Mouse (Mus musculus): ENCODE data around the gene Gm12216. TPM values are rescaled to one million over a fixed set of nuclear protein-coding genes. Genes with fewer than 3 reads are reported as not detected.

Gene Gm12216
- polyA plus RNA-seq, 1 experiment from 2014 or later: 0.58 TPM

- ChIA-PET POLR2A (interaction anchor here (1.9 kb wide), 1 partner anchor 10 kb away, joined by 6 read pairs; no protein-coding TSS in a partner anchor), CTCF (interaction anchor here (1.3 to 1.5 kb wide), 2 partner anchors 11 to 77 kb away, joined by 3 to 4 read pairs; no protein-coding TSS in a partner anchor)
- DNase-seq (ENCODE audit: low read depth, low spot score): no peak
- in situ Hi-C loops (cut with MboI; ENCODE audit: low pct_unique_long_range_greater_than_20kb): no loop called here
- ATAC-seq: no peak
- H3K27me3 ChIP-seq: no peaks in the 10 kb centered on the region
- TF ChIP-seq CTCF (IDR thresholded peaks at IDR 0.05): no peak
These were observed 86.5 kb downstream of the Gm12216 start for GRCm38 (mm10) chr11:53772536-53772935.

DNA sequence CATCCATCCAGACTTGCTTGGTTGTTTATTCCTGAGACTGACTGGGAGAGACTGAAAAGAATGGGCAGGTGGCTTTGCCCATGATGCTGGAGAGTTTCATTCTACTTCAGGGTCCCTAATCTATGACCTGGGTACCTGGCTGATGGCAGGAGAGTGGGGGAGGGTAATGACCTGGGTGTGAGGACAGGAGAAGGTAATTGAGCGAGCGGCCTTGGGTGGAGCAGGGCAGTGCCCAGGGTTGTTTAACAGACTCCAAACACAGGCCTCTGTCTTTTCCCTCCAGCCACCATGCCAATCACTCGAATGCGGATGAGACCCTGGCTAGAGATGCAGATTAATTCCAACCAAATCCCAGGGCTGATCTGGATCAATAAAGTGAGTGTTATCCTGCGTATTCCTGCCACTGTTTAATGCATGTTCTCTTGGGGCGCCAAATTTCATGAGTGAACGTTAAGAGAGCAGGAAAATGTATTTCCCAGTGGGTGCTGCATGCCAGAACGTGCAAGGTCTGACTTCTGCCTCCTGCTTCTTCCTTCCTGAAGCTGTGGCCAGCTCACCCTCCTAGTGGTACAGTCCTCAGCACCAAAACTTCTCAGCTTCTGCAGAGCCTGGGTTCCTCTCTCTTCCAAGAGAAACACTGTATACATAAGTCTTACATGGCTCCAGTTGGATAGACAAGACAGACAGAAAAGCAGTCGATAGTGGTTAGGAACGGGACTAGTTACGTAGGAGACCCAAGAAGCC is 87.9 kb downstream of the Gm12216 start:
- no peak for TF ChIP-seq CTCF (IDR thresholded peaks at IDR 0.05)
- ChIA-PET POLR2A (interaction anchor here (1.0 to 1.9 kb wide), 4 partner anchors 8 to 79 kb away, joined by 3 to 6 read pairs (median 4); no protein-coding TSS in a partner anchor), CTCF (no interaction called here)
- in situ Hi-C loops (cut with MboI; ENCODE audit: low pct_unique_long_range_greater_than_20kb): no loop called here
- ATAC-seq (no peak), DNase-seq (ENCODE audit: low read depth, low spot score) (no peak)
- H3K27me3 ChIP-seq: no peaks in the 10 kb centered on the region

DNA sequence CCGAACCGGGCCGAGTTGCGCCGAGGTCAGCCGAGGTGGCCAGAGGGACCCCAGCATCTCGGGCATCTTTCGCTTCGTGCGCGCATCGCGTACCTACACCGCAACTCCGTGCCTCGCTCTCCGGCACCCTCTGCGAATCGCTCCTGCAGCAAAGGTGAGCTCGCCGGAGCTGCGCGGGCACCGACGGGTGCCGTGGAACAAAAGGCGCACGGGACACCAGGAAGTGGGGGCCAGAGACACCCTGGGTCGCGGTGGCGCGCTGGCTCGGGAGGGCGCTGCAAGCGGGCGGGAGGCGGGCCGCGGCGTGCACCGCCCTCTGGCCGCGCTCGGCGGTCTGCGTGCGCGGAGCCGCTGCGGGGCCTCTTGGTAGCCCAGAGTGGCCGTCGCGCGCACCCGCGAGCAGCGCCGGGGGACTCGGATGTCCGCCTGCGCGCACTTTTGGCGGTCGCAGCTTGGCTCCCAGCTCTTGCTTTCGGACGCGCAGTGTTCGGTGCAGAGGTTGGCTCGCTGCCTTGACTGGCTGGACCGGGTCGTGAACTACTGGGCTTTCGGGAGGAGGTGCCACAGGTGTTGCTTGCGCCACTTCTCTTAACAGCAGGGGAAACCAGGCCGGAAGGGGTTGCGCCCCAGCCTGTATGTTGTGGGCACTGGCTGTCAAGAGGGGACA is 88.8 kb downstream of the Gm12216 start:
- DNase-seq (ENCODE audit: low read depth, low spot score): no peak
- peak; percentile 57 for ATAC-seq
- H3K27me3 ChIP-seq: no peaks in the 10 kb centered on the region
- ChIA-PET CTCF (no interaction called here), POLR2A (interaction anchor here (0.8 to 1.4 kb wide), 4 partner anchors 25 to 80 kb away, joined by 3 to 5 read pairs (median 3); no protein-coding TSS in a partner anchor)
- TF ChIP-seq CTCF (IDR thresholded peaks at IDR 0.05): no peak
- in situ Hi-C loops (cut with MboI; ENCODE audit: low pct_unique_long_range_greater_than_20kb): no loop called here

GRCm38 (mm10) chr11:53769760-53770124 is 89.3 kb downstream of the Gm12216 start, which contains the start of gene Irf1:
Irf1 (plus strand) TSS chr11:53770014.
- POLR2A ChIA-PET: interaction anchor here (0.8 to 1.4 kb wide), 4 partner anchors 26 to 81 kb away, joined by 3 to 5 read pairs (median 3); no protein-coding TSS in a partner anchor
- in situ Hi-C loops (cut with MboI; ENCODE audit: low pct_unique_long_range_greater_than_20kb): loop anchor here (10.0 kb wide), 1 partner anchor 295 kb away; the partner anchor contains the start of gene Pdlim4
- no peaks in the 10 kb centered on the region for H3K27me3 ChIP-seq
- DNase-seq (ENCODE audit: low read depth, low spot score) (no peak), ATAC-seq (peak; percentile 85)
- no peak for TF ChIP-seq CTCF (IDR thresholded peaks at IDR 0.05)
- CTCF ChIA-PET: no interaction called here

GRCm38 (mm10) chr11:53769185-53769576 is 89.9 kb downstream of the Gm12216 start:
- ATAC-seq: no peak
- H3K27me3 ChIP-seq: no peaks in the 10 kb centered on the region
- CTCF ChIA-PET: no interaction called here
- no peak for DNase-seq (ENCODE audit: low read depth, low spot score)
- no peak for TF ChIP-seq CTCF (IDR thresholded peaks at IDR 0.05)
- POLR2A ChIA-PET: no interaction called here
- in situ Hi-C loops (cut with MboI; ENCODE audit: low pct_unique_long_range_greater_than_20kb): loop anchor here (10.0 kb wide), 1 partner anchor 296 kb away; the partner anchor contains the start of gene Pdlim4

DNA sequence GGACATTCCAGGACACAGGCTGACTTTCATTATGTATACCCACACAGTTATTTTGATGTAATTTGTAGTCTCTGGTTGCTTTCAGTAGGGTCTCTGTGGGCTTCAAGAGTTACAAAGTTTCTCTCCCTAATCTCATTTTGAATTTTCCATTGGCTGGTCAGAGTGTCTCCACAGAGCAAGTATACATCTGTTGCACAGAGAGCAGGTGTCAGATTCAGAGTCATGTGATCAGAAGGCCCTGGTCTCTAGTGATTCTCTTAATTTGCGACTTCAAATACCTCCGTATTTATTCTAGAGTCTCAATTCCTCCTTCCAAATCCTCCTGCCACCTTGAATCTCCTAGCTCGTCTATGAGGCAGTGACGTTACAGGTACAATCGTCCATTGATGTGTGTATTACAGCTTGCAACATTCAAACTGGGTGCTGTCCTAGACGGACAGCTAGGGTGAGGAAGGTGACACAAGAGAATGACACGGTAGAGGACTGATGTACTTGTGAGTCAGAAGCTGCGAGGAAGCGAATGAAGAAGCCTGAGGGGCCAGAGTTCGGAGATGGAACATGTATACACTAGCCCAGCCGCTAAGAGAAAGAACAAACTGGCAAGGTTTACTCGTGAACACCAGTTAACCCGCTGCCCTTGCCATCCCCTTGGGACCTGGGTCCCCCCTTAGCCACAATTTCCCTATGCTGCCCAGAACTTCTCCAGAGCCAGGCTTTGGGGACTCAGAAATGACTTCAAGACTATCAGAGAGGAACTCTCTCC is 90.5 kb downstream of the Gm12216 start:
- DNase-seq (ENCODE audit: low read depth, low spot score) (no peak), ATAC-seq (no peak)
- ChIA-PET CTCF (no interaction called here), POLR2A (no interaction called here)
- H3K27me3 ChIP-seq: no peaks in the 10 kb centered on the region
- TF ChIP-seq CTCF (IDR thresholded peaks at IDR 0.05): no peak
- in situ Hi-C loops (cut with MboI; ENCODE audit: low pct_unique_long_range_greater_than_20kb): loop anchor here (10.0 kb wide), 1 partner anchor 296 kb away; the partner anchor contains the start of gene Pdlim4

DNA sequence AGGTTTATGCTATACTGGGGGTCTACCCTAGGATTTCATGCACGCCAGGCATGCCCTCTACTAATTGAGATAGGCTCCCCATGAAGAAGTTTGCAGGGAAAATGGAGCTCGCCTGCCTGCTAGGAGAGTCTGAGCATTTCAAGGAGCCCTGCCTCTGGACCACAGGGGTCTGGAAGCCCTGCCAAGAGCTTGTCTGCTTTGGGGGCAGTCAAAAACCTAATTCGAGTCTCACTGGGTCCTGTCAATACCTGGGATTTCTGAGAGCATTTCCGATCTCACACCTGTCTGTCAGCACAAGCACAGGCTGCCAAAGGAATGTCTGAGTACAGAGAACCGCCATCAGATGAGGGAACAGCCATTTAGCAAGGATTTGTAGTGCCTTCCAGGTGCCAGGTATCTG is 94.5 kb downstream of the Gm12216 start:
- ChIA-PET CTCF (interaction anchor here (1.6 to 3.6 kb wide), 2 partner anchors 12 to 85 kb away, joined by 3 to 25 read pairs; no protein-coding TSS in a partner anchor), POLR2A (interaction anchor here (2.3 to 3.5 kb wide), 2 partner anchors 11 to 32 kb away, joined by 7 to 15 read pairs; no protein-coding TSS in a partner anchor)
- DNase-seq (ENCODE audit: low read depth, low spot score): no peak
- TF ChIP-seq CTCF (IDR thresholded peaks at IDR 0.05): no peak
- H3K27me3 ChIP-seq: no peaks in the 10 kb centered on the region
- in situ Hi-C loops (cut with MboI; ENCODE audit: low pct_unique_long_range_greater_than_20kb): loop anchor here (10.0 kb wide), 1 partner anchor 300 kb away; the partner anchor contains the start of gene Pdlim4
- no peak for ATAC-seq

GRCm38 (mm10) chr11:53763496-53764140 is 95.4 kb downstream of the Gm12216 start:
- CTCF ChIA-PET: interaction anchor here (0.9 to 3.6 kb wide), 5 partner anchors 13 to 86 kb away, joined by 3 to 25 read pairs (median 3); no protein-coding TSS in a partner anchor

GRCm38 (mm10) chr11:53762827-53763495 is 96.1 kb downstream of the Gm12216 start:
- in situ Hi-C loops (cut with MboI; ENCODE audit: low pct_unique_long_range_greater_than_20kb): loop anchor here (10.0 kb wide), 1 partner anchor 302 kb away; the partner anchor contains the start of gene Pdlim4
- CTCF ChIA-PET: interaction anchor here (0.9 to 3.6 kb wide), 5 partner anchors 13 to 87 kb away, joined by 3 to 25 read pairs (median 3); no protein-coding TSS in a partner anchor
- no peak for DNase-seq (ENCODE audit: low read depth, low spot score)
- no peaks in the 10 kb centered on the region for H3K27me3 ChIP-seq
- no peak for TF ChIP-seq CTCF (IDR thresholded peaks at IDR 0.05)
- ATAC-seq: no peak
- POLR2A ChIA-PET: interaction anchor here (0.7 to 3.5 kb wide), 4 partner anchors 9 to 77 kb away, joined by 3 to 15 read pairs (median 5); partner anchors contain the start of gene Gm17334

More at GRCm38 (mm10) chr11:53763496-53764140, 95.4 kb downstream of the Gm12216 start:
- no peak for TF ChIP-seq CTCF (IDR thresholded peaks at IDR 0.05)
- DNase-seq (ENCODE audit: low read depth, low spot score) (no peak), ATAC-seq (peak; percentile 66)
- POLR2A ChIA-PET: interaction anchor here (1.4 to 3.5 kb wide), 4 partner anchors 9 to 77 kb away, joined by 4 to 15 read pairs (median 6); partner anchors contain the start of gene Gm17334
- in situ Hi-C loops (cut with MboI; ENCODE audit: low pct_unique_long_range_greater_than_20kb): loop anchor here (10.0 kb wide), 1 partner anchor 301 kb away; the partner anchor contains the start of gene Pdlim4
- no peaks in the 10 kb centered on the region for H3K27me3 ChIP-seq
